Mouse (Mus musculus): Measurements from ENCODE around the gene Itsn2.
"Not testable (repeated sequence)": the region's sequence is repeated elsewhere in the genome, so short reads cannot be mapped to it uniquely, and the experiment has no call there.

Itsn2 gene

DNA sequence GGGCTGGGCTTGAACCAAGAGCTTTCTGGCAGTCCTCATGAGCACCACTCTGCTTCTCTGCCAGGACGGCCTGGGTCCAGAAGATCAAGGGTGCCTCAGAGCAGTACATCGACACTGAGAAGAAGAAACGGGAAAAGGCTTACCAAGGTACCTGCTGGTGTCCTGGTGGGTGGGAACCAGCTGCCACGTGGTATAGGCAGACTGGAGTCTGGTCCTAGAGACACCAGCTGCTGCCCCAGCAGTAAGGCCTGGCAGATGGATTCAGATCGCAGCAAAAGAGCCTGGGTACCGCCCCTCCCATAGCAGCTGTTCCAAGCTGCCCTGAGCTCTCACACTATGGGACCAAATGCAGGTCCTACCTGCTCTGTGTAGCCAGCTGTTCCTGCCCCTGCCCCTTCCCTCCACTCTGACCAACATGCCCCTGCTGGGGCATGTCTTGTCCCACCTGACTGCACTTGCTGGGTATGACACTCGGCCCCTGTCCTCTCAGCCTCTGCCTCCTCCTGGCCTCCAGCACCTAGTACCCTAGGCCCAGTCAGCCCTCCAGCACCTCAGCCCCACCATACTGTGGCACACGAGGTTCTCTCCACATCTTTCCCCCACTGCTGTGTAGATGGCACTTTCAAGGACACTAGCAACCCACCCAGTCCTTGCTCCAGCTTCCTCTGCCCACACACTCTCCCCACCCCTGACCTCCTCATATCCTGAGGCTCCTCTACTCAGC is 116.6 kb downstream of the Itsn2 start:
- no peak for DNase-seq

DNA sequence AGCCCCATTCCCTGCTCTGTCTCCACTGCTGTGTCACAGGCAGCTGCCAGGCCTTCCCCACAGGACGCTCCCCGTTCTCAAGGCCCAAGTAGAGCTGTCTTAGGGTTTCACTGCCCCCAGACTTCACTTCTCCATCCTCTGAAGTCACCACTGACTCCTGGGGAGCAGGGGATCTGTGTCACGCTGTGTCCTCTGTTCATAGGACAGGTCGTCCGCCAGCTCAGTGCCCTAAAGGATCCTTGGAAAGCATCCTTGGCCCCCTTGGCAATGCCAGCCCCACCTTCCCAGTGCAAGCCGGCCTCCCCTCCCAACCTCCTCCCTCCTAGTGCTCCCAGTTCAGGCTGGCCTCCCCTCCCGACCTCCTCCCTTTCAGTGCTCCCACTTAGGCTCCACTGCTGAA is 117.5 kb downstream of the Itsn2 start:
- DNase-seq, result no peak

DNA sequence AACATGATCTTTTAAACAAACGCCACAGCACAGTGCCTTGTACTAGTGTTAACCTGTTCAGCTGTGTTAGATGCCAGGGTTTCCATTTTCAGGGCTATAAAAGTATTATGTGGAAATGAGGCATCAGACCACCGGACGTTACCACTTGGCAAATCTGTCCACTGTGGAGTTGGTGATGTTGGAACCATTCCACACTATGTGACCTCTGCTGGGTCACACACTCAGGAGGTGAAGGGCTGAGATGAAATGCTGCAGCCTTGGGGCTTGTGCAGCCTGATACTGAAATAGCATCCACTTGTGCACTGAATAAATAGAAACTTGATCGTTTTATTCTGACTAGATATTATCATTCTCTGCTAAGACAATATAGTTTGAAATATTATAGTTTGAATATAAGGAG is 120.9 kb downstream of the Itsn2 start:
- DNase-seq, result no peak

DNA sequence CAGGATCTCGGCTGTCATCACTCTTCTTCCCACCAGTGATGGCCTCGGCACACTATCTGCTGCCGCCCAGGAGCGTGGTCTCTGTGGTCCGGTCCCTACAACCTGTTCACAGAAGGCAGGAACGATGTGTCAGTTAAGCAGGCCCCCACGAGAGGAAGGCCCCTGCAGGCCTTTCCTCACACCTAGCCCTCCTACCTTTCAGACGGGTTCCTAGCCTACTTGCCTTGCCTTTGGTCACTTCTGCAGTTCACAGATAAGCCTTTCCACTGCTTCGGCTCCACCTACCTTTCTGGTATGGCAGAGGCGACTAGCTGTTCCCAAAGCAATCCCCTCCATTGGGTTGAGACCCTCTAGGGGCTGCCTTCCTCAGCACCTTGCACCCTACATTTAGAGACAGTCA is 123.2 kb downstream of the Itsn2 start:
- no peak for DNase-seq

DNA sequence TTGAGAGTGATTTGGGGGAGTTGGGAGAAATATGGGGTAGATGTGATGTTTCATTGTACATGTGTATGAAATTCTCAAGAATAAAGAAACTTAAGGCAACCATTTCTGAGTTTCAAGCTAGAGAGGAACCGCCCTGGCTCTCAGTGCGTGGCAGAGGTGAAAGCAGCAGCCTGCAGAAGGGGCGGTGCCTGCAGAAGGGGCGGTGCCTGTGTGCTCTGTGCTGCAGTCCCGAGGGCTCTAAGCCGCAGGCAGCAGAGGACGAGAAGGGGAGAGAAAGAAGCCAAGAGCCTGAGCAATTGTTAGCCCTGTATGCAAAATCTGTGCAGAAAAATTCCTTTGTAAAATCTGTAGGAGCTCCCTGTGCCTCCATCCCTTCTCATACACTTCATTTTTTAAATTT is 125.0 kb downstream of the Itsn2 start:
- DNase-seq, result no peak

GRCm38 (mm10) chr12:4719066-4719761 is 126.8 kb downstream of the Itsn2 start:
- DNase-seq, result no peak

DNA sequence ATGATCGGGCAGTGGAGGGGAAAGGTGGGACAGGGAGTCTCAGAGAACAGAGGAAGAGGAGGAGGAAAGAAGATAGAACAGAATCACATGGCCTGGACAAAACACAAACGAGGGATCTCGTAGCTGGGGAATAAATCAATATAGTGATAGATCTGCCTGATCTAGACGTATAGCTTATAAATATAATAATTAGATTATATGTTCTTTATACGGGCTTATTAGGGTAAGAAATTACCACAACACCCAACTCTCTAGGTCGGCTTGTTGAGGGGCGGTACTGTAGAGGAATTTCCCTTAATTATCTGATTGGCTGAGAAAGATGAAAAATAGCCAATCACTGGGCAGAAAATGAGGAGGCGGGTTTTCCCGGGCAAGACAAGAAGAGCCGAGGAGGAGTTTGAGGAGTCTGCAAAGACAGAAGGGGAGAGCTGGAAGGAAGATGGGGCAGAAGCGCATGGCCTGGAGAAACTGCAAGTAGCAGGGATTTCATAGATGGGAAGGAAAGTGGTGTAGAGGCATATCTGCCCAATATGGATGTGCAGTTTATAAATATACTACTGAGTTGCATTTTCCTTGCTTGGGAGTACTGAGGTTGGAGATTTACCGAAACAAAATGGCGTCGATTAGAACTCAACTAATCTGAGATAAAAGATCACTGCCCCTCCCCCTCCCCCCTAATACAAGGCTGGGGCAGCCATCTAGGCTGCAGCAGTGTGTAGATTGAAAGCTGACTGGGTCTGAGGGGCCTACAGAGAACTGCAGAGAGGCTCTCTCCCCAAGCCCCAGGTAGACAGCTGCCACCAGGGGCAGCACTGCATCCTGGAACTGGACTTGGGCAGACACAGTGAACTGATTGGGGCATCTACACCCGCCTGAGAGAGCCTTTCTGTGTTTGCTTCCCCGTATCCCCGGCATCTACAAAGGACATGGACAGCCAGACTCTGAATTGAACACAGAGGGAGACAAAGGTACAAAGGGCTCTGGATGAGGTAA is 127.6 kb downstream of the Itsn2 start:
- DNase-seq, result no peak

- DNase-seq, result no peak
These were observed 136.7 kb downstream of the Itsn2 start for GRCm38 (mm10) chr12:4729165-4729564.

GRCm38 (mm10) chr12:4731629-4732028 is 139.2 kb downstream of the Itsn2 start:
- DNase-seq, result no peak

DNA sequence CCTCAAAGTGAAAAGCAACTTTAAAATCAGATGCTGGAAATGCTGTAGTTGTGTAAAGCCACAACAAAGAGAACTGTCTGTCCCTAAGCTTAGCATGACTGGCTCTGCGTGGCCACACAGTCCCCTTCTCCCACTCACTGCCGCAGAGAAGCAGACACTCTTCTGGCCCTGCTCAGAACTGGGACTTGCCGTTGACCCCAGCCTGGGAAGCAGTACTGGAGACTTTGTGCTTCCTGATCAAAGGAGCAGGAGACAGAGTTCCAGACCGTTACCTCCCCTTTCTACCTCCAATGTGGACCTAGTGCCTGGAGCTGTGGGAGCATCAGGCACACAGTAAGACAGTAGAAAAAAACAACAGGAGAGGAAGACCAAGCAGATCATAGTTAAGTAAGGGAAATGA is 139.9 kb downstream of the Itsn2 start:
- DNase-seq, result no peak

- no peak for DNase-seq
These were observed 145.7 kb downstream of the Itsn2 start, which contains the start of gene Fam228a for GRCm38 (mm10) chr12:4738031-4738576. Fam228a (minus strand) TSS chr12:4738430.

DNA sequence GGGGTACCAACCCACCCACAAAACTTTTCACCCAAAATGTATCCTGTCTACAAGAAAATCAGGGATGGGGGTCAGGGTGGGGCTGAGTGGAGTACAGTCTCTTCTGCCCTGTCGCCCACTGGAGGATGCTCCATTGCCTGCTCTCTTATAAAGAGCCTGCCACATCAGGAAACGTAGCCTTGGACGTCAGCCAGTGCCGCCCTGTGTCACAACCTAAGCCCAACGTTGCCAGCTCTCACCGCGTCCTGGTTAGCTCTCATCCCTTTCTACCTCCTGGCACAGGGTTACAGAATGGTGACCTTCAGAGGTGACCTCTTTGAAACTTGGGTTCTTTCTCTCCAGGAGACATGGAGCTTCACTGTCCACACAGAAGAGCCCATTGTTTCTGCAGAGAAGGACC is 148.4 kb downstream of the Itsn2 start:
- no peak for DNase-seq

- no peak for DNase-seq
These were observed 149.7 kb downstream of the Itsn2 start for GRCm38 (mm10) chr12:4742183-4742582.

DNA sequence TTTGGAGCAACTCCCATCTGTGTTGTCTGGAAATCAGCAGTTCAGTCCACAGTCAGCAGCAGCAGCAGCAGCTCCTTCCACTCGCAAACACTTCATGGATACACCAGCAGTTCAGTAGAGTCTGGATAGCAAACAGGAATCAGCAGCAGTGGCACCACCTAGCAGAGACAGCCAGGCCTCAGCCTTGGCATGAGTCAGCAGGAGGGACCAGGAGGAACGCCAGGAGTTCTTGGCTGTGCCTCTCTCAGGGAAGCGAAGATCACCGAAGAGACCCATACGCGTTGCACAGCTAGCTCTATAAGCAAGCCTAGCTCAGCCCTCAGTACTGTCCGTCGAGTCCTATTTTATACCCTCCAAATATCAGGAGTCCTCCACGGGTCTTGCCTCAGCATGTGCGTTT is 152.0 kb downstream of the Itsn2 start:
- DNase-seq, result no peak

DNA sequence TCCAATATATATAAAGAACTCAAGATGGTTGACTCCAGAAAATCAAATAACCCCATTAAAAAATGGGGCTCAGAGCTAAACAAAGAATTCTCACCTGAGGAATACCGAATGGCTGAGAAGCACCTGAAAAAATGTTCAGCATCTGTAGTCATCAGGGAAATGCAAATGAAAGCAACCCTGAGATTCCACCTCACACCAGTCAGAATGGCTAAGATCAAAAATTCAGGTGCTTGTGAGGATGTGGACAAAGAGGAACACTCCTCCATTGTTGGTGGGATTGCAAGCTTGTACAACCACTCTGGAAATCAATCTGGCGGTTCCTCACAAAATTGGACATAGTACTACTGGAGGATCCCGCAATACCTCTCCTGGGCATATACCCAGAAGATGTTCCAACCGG is 162.0 kb downstream of the Itsn2 start:
- not testable (repeated sequence) for DNase-seq

- no peak for DNase-seq
These were observed 164.6 kb downstream of the Itsn2 start for GRCm38 (mm10) chr12:4757060-4757459.

Data from cerebellum, adult 9-10 months (tissue).